Mouse (Mus musculus) frontal cortex, postnatal 10 days (tissue): ENCODE data around the gene Lmod3.
A peak's percentile ranks its signal among the peaks of the same experiment; 100 is the strongest.

Source experiments
- DNase-seq, 2 experiments: peaks; one replicate each; pipeline ENCODE4 v3.0.0; 2022; ENCODE audit warnings: low spot score in 2 of 2, mixed read lengths in 1 of 2

Gene Lmod3

DNA sequence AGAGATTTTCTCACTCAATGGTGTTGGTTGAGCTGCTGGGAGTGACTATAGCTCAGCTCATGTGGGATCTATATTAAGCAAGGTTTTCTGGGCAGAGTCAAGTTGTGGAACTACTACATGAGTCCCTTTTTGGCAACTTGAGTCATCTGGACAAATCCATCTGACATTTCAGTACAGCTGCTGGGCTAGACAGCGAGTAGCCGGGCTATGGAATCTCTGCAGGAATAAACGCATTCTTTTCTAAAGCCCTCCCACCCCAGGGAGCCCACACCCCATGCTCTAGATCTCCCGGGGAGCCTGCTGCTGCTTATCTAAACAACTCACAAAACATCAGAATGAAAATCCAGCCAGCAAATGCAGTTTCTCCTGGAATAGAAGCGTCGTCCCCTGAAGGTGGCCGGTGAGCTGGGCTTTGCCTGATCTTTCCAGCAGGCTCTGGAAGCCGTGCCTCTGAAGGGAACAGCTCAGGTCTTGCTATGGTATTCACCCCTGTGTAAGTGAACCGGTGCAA is at the start of gene Lmod3:
Lmod3 (minus strand) TSS at position 49 of the 511 bp plus-strand sequence.
- no peak for DNase-seq

DNA sequence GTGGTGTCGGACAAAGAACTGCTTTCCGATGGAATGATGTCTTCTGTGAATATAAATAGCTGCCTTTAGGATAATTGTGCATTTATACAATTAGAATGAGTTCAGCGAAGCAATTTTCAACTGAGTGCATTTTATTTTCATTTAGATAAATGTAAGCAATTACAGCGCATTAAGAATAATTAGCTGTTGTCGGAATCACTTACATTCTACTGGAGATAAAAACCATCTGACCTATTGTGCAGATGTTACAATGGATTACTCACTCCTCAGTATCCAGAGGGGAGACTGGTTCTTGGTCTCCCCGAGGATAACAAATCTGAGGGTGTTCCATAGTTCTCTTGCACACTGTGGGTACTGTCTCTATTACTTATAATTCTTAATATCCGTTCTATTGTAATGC is 49.7 kb upstream of the Lmod3 start:
- no peak for DNase-seq

DNA sequence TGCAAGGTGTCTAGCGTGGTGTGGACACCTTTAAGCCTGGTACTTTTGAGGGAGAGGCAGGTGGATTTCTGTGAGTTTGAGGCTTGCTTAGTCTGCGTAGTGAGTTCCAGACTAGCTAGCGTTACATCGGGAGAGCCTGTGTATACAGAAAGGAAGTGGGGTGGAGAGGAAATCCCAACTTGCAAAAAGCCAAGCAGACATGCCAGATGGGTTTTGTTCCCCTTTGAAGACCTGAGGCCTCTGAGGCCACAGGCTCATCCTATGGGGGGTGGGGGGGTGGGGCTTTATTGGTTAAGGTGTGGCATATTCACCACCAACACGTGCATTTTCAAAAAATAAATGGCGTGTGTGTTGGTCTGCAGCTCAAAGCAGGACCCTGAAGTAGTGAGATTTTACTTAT is 48.1 kb upstream of the Lmod3 start:
- DNase-seq, result no peak

DNA sequence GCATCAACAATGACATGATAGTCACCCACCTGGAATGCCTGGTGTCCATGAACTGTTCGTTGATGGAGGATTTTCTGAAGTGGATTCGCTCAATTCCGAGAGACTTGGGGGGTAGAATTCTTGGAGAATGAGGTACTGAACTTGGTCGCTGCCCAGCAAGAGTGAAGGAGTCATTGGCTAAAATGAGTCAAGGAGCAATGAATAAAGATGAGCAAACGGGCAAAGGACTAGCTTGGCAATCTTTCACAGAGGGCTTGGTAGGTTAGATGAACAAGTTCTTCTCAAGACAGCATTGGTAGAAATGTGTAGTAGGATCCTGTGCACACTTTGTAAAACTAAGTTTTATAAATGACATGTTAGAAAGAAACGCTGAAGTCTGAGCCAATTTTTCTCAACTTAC is 47.6 kb upstream of the Lmod3 start:
- no peak for DNase-seq

DNA sequence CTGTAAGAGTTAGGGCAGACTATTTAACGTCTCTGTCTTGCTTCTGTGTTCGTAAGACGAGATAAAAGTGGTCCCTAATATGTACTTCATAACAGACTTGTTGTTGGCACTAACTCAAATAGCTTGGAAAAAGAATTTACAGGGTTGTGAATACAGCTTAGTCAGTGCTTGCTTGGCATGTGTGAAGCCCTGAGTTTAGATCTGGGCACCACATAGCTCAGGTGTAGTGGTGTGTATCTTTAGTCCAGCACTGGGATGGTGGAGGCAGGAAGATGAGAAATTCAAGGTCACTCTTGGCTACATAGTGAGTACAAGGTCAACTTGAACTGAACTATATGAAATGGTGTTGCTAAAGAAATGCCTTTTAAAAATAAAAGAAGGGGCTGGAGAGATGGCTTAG is 44.6 kb upstream of the Lmod3 start:
- no peak for DNase-seq

DNA sequence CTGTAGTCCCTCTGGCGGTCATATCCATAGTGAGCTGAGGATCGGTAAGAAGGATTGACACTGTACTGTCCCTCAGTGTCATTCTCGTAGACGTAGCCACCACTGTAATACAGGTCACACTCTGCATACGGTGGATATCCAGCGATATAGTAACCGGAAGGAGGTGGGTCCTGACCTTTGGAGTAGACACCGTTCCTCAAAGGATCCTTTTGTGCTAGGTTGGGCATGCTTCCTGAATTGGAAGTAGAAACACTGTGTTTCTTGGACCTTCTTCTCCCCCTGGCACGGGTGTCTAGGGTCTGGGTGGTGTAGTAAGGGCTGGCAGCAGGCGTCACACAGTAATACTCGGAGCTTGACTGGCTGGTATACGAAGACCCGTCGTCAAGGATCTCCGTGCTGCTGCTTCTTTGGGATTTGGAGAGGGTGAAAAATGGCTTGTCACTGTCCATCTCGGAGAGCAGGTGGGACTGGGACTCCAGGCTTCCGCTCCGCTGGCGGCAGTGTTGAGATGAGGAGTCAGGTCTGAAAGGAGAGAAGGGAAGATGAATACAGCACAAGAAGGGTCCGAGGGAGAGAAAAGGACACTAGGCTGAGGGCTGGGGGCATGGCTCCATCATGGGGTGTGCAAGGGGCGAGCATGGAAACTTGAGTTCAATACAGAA is 43.4 kb upstream of the Lmod3 start:
- DNase-seq, result no peak

DNA sequence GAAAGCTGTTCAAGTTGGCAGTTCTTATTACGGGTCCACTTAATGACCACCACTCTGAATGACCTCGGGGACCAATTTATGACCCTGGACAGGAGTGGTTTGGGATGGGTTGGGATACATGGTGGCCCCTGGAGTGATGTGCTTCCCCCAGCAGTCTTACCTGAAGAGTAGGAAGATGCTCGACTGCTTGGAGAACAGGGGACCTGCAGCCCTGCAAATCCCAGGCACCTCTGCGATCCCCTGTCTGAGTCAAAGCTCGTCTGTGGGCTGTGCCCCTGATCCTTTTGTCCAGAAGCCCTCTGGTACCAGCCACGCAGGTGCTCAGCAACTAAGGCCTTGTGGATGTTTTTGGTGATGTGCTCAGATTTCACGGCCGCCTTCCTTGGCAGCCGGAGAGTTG is 42.9 kb upstream of the Lmod3 start:
- no peak for DNase-seq

DNA sequence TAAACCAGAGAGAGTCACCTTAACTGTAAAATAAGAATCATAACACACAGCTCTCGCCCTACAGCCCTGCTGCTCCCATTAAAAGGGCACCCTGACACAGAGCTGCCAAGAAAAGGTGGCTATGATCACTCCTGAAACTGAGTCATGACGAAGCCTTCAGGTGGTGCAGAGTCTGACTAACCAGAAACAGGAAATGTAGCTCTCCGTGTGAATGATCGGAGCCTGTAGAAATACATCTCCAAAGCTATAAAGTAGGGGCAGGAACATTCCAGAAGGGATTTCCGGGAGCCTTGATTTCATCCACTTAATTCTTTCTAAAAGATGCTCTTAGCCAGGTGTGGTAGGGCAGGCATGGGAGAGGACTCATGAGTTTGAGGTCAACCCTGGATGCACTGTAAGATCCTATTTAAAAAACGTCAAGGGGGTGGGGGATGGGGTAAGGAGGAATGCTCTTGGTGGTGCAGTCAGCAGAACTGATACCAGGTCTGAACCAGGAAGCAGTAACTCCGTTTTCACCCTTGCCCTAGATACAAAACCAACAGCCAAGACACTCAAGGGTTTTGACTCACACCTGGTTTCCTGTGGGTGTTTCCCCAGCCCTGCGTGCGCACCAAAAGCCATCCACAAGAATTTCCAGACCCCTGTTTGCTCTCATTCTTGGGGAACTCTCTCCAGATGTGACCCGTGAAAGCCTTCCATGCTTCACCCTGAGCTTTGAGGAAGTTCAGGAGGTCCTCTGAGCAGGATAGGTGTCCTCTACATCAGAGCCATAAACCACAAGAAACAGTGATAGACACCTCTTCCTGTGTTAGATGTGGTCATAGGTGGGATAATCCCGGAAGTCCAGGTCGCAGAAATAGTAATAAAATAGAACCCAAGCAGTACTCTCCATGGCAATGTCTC is 41.4 kb upstream of the Lmod3 start:
- no peak for DNase-seq

DNA sequence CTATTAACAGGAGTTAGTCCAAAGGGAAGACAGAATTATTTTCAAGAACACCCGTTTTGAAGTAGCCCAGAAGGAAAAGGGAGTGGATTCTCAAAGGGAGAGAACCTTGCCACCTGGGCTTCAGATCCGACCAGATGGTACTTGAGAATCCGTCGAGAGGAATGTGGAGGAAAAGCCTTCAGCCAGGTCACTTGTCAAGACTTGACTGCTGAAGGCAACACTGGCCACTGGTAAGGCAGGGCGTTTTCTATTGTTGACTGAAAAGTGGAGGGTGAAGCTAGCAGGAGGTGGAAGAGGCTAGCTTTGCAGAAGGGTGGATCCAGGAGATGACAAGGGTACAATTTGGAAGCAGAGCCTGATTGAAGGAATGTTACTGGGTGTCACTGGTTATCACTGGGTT is 40.3 kb upstream of the Lmod3 start:
- DNase-seq, result no peak

DNA sequence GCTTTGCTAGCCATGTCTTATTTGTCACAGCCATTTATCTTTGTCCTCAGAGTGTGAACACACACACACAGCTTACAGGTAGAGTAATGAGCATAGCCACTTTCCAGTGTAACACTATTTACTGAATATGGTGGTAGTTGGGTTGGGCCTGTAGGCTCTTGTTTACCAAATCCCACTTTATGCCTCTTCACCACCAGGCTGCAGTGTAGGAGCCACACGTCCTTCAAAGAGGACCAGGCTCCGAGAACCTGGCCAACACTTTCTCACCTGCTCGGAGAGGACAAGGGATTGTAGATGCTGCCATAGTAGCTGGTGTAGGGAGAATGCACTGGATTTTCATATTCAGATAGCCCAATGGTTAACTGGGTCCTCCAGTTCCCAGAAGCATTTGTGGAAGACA is 39.5 kb upstream of the Lmod3 start:
- DNase-seq, result no peak

DNA sequence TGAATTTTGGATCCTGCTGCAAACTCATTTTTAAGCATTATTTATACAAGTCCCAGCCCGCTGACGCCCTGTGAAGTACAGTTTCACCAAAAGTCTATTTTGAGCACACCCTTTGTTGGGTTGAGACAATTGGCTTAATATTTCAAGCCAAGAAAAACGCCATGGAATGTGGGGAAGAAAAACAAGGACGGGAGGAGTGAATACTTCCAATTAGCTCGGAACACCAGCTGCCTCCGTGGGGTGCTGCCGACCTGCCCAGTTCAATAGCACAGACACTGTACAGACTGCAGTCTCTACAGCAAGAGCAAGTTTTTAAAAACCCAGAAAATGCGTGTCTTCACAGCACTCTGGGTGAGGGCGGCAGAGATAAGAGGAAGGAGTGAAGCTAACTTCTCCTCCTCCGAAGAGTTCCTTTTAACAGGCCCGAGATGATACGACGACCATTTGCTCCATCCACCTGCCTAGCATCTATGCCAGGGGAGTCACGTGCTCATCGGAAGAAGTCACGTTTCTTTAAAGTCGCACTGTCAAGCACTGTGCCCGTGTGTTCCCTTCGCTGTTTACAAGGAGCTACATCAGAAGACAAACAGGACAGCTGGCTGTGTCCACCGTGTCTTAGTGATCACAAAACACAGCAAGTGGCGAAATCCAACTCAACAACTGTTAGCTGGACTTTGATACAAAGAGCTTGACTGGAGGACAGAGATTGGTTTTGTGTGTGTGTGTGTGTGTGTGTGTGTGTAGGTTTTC is 38.8 kb upstream of the Lmod3 start:
- no peak for DNase-seq

DNA sequence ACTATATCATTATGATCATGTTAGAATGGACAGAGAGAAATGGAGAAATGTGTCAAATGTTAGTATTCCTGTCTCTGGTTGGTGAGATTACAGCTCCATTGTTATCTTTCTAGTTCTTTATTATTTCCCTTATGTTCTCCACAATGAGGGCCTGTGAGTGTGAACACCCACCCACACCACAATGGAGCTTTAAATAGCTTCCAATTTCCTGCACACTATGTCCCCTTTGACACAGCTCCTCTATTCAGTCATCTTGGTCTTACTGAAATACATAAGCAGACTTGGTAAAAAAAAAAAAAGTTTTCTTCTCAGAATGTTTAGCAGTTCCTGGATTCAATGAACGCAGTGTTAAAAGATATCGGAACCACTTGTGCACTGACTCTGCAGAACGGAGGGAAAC is 38.1 kb upstream of the Lmod3 start:
- no peak for DNase-seq

DNA sequence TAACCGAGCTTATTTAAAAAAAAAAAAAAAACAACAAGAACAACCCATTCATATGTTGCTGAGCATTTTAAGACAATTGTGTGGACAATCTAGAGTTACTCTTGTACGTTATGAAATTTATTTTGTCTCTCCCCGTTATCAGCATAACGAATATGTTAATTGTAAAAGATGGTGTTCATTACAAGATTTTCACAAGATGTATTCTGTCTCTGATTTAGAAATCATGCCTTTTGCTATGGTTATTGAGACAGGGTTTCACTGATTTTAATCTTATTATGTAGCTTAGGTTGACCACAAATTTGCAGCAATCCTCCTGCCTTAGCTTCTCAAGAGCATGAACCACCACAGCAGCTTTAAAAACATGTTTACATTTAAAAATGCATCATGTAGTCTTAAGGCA is 37.3 kb upstream of the Lmod3 start:
- DNase-seq, result no peak

DNA sequence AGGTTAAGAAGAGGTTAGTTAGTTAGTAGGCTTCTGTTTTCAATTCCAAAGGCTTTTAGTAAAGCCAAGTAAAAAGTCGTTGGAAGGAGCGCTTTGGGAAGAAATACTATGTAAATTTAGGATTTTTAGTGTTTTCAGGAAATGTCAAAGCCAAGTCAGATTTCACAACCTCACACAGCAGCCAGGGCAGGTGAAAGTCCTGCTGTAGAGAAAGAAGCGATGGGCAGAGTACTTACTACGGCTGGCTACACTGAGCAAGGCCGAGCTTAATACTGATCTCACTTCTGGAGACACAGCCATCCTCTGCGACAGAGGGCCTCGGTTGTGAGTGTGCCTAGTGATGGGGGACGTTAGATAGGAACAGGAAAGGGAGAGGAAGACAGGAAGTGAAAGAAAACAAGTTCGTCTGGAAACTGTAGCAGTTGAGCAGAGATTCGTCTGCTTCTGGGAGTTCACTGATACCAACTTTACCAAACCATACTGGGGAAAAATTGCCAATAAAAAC is 36.8 kb upstream of the Lmod3 start:
- no peak for DNase-seq

DNA sequence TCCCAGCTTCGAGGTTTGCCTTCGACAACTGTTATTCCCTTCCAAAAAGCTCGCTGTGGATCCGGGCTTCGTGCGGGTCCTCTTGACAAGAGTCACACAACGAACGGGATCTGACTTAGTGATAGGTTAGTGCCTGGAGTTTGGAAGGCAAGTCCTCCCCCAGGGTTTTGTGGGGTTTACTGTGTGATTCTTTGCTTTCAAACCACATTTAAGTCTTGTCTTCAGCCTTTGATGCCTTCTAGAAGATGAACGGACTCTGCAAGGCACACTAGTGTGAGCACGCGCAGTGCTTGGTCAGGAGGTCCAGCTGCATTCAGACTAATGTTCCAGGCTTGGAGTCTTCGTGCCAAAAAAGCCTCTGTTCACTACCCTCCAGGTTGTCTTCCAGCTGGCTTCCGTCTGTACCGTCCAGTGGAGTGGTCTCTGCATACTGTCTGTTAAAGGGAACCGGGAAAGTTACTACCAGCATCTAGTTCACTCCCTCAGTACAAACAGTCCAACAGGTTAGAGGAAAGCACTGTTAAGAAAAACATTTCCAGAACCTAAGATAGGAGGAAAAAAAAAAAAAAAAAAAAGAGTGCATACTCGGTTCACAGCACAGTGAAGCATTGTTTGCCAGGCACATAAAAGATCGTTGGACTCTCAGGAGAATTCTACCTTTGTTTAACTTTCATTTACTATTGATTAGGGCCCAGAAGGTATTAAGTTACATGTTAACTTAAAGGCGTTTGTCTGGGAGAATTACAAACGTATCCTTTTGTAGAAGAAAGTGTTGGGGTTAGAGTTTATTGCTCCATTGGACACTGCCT is 35.7 kb upstream of the Lmod3 start:
- DNase-seq, result no peak

DNA sequence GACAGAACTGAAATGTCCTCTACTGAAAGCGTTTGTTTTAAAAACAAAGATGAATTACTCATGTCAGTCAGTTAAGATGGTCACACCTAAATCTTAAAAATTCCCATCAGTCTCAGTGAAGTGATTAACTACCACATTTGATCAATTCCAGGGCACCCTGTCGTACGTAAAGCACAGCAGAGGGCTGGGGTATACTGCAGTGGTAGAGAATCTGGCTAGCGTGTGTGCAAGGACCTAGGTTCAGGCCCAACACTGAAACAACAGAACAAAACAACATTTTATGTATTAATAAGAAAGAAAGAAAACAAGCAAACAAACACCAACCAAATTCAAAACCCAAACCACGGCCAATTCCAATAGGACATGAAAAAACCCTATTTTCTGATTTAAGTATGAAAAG is 33.8 kb upstream of the Lmod3 start:
- no peak for DNase-seq

DNA sequence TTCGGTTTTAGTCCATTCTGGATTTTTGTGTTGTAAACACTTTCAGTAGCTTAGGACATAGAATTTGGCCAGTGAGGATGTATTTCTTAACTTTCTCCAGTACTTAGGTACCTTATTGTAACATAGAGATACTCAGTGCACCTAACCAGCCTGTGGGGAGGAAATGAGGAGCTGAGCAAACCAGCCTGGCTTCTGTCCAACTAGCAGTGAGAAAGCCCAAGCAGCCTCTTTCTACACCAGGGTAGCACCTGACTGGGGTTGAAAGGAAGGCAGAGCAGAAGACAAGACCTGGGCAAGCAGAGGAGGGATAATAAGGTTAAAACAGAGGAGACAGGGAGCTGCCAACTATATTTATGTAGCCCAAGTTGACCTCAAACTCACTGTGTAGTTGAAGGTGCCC is 31.1 kb upstream of the Lmod3 start:
- no peak for DNase-seq

DNA sequence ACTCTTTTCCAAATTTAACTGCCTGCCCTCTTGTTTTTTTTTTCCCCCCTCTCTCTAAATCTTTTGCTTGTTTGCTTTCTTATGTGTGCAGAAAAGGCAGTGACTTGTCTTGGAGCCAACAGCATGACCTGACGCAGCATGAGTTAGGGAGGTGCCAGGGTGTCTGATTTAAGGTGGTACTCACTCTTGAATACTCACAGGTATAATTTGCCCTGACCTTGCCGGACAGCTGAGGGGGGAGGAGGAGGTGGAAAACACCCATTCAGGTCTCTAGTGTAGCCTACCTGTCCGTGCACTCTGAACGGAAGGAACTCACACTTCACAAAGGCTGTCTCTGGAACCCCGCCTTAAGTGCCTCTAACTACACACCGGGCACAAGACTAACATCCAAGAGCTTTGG is 26.3 kb upstream of the Lmod3 start:
- no peak for DNase-seq

DNA sequence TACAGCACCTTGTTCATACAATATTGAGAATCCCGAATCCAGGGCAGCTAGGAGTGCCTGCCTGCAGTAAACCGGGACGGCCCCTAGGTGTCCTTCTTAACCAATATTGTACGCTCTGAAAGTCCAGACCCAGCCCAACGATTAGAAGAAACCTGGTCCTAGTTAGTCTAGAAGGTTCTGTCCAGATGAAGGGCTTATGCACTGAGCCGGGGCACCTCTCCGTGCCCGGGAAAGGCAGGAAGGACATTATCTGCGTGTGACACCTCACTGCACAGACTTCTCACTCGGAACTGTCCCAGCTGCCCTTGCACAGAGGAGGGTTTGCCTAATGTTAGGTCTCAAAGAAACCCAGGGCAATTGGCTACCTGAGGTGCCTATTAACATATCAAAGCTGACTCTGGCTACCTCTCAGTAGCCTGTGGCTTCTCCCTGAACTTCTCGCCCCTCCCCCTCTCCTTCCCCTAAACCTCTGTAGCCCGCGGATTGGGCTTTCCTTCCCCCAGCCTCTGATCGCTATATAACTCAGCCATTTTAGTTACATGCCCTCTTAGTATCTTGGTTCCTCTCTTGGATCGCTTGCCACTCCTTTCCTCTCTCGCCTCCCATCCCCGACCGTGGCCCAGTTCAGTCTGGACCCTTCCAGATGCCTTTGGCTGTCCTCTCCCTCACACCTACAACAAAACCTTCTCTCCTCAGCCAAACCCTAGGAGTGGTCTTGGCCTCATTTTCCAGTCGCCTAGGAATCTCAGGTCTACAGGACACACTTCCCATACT is 25.6 kb upstream of the Lmod3 start:
- peak in 1 of 2 experiments; percentile 63 for DNase-seq

DNA sequence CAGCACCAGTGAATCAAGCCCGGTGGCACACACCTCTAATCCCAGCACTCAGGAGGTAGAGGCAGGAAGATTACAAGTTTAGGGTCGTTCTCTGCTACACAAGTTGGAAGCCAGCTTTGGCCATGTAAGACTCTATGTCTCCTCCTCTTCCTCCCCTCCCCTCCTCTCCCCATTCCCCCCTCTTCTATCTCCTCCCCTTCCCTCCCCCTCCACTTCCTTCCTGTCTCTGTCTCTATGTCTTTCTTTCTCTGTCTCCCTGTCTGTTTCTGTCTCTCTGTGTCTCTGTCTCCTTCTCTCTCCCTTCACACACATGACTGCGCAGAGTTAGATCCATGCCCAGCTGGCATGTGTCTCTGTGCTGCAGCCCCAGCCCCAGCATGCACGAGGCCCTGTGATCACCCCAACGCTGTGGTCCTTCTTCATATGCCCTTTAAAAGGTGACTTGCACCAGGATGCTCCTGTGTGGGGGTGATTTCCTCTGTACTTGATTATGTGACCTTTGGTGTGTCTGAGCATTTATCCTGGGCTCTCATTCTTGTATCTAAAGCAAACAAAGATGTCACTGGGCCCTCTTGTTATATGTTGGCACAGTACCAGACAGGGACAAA is 24.4 kb upstream of the Lmod3 start:
- DNase-seq, result no peak
